Mouse (Mus musculus): ENCODE data around the gene Furin.

The Furin gene

GRCm38 (mm10) chr7:80405188-80405695 is at the start of gene Furin:
Gene Furin (minus strand): TSS chr7:80405436.
- DNase-seq (ENCODE audit: low spot score in 2 of 2): no peak

- DNase-seq (ENCODE audit: low spot score in 2 of 2): no peak
Observed at GRCm38 (mm10) chr7:80454786-80455185, 49.5 kb upstream of the Furin start.

GRCm38 (mm10) chr7:80453997-80454396 is 48.8 kb upstream of the Furin start:
- DNase-seq (ENCODE audit: low spot score in 2 of 2): no peak

GRCm38 (mm10) chr7:80453121-80453520 is 47.9 kb upstream of the Furin start:
- DNase-seq (ENCODE audit: low spot score in 2 of 2): no peak

- DNase-seq (ENCODE audit: low spot score in 2 of 2): no peak
Observed at GRCm38 (mm10) chr7:80452241-80452640, 47.0 kb upstream of the Furin start.

GRCm38 (mm10) chr7:80451550-80452232 is 46.5 kb upstream of the Furin start:
- no peak for DNase-seq (ENCODE audit: low spot score in 2 of 2)

GRCm38 (mm10) chr7:80450354-80450753 is 45.1 kb upstream of the Furin start:
- DNase-seq (ENCODE audit: low spot score in 2 of 2): no peak

GRCm38 (mm10) chr7:80449620-80450091 is 44.4 kb upstream of the Furin start:
- DNase-seq (ENCODE audit: low spot score in 2 of 2): no peak

GRCm38 (mm10) chr7:80447336-80447735 is 42.1 kb upstream of the Furin start:
- no peak for DNase-seq (ENCODE audit: low spot score in 2 of 2)

- DNase-seq (ENCODE audit: low spot score in 2 of 2): no peak
Observed at GRCm38 (mm10) chr7:80446221-80446878, 41.1 kb upstream of the Furin start.

GRCm38 (mm10) chr7:80445492-80445891 is 40.3 kb upstream of the Furin start:
- DNase-seq (ENCODE audit: low spot score in 2 of 2): no peak

- no peak for DNase-seq (ENCODE audit: low spot score in 2 of 2)
Observed at GRCm38 (mm10) chr7:80444401-80445249, 39.4 kb upstream of the Furin start.

GRCm38 (mm10) chr7:80443124-80443523 is 37.9 kb upstream of the Furin start:
- no peak for DNase-seq (ENCODE audit: low spot score in 2 of 2)

- DNase-seq (ENCODE audit: low spot score in 2 of 2): peak in 1 of 2 experiments; percentile 19
Observed at GRCm38 (mm10) chr7:80441986-80442904, 37.0 kb upstream of the Furin start.

- no peak for DNase-seq (ENCODE audit: low spot score in 2 of 2)
Observed at GRCm38 (mm10) chr7:80440685-80441084, 35.4 kb upstream of the Furin start.

- DNase-seq (ENCODE audit: low spot score in 2 of 2): no peak
Observed at GRCm38 (mm10) chr7:80439789-80440488, 34.7 kb upstream of the Furin start.

GRCm38 (mm10) chr7:80439032-80439760 is 34.0 kb upstream of the Furin start:
- DNase-seq (ENCODE audit: low spot score in 2 of 2): no peak

GRCm38 (mm10) chr7:80436571-80436970 is 31.3 kb upstream of the Furin start:
- no peak for DNase-seq (ENCODE audit: low spot score in 2 of 2)

- no peak for DNase-seq (ENCODE audit: low spot score in 2 of 2)
Observed at GRCm38 (mm10) chr7:80435594-80435993, 30.4 kb upstream of the Furin start.

GRCm38 (mm10) chr7:80429661-80430060 is 24.4 kb upstream of the Furin start:
- DNase-seq (ENCODE audit: low spot score in 2 of 2): no peak
